Mouse (Mus musculus) cerebellum, adult 2 months (tissue): ENCODE results near the gene Pcgf2. TPM values are rescaled to one million over a fixed set of nuclear protein-coding genes. Genes with fewer than 3 reads are reported as not detected.
A peak's percentile ranks its signal among the peaks of the same experiment; 100 is the strongest.

ENCODE experiments used
- DNase-seq, 2 experiments: peaks; one replicate each; pipeline ENCODE4 v3.0.0; 2021
- H3K27ac ChIP-seq: fragments of 200-500 bp; 2 replicates; pipeline ENCODE4 v1.5.1; 2012; ENCODE audit warnings: low read length, control low read depth, inconsistent platforms; ENCODE audit not compliant: insufficient read depth
- H3K27me3 ChIP-seq: fragments of 200-500 bp; 2 replicates; pipeline ENCODE4 v1.6.1; 2012; ENCODE audit warnings: inconsistent platforms, mild to moderate bottlenecking, low read length, moderate library complexity; ENCODE audit not compliant: control insufficient read depth, insufficient read depth
- H3K4me1 ChIP-seq: fragments of 200-500 bp; 2 replicates; pipeline ENCODE4 v1.6.1; 2011; ENCODE audit warnings: low read length; ENCODE audit not compliant: control insufficient read depth, insufficient read depth
- H3K4me3 ChIP-seq: fragments of 200-500 bp; replicated peaks from 2 replicates; pipeline ENCODE3; 2011; ENCODE audit warnings: mild to moderate bottlenecking, low read depth, low read length, control low read depth; ENCODE audit not compliant: insufficient read depth
- CTCF ChIP-seq: fragments of 200-500 bp; IDR thresholded peaks from 2 replicates; pipeline ENCODE4 v1.5.1; 2011; ENCODE audit warnings: low read depth, mild to moderate bottlenecking, control low read depth, low read length, moderate library complexity, borderline replicate concordance; ENCODE audit not compliant: insufficient read depth
- POLR2A ChIP-seq: fragments of 200-500 bp; IDR thresholded peaks from 2 replicates; pipeline ENCODE4 v1.6.1; 2011; ENCODE audit warnings: low read length, control low read depth, borderline replicate concordance; ENCODE audit not compliant: insufficient read depth
- WGBS: fragments of 180-500 bp; shearing (Covaris S2); methylation state at CpG from one replicate; pipeline ENCODE4 v1.1.7; 2018; 5-methylcytosine and 5-hydroxymethylcytosine counted together
- polyA plus RNA-seq: library from polyadenylated mRNA; depleted of rRNA; stranded (reverse); fragments of >200 nt; gene quantifications from 2 replicates; pipeline ENCODE4 v1.2.3, GENCODE M21; 2012

Pcgf2 gene
- polyA plus RNA-seq, 1 experiment, result 54.3 TPM

GRCm38 (mm10) chr11:97669268-97669667, 31.0 kb downstream of the Pcgf2 start:
- Histone ChIP-seq H3K27me3 (no peaks in the 10 kb centered on the region), H3K4me3 (no peak overlapping the region), H3K4me1 (peaks cover 29% of the 10 kb centered on the region), H3K27ac (peak overlapping the region; percentile 4; the same call in 1 of the 2 replicates)
- no peak for DNase-seq
- WGBS, result 25% methylated on average over 15 of the region's 15 CpGs
- TF ChIP-seq POLR2A, result no peak
- no peak for TF ChIP-seq CTCF

GRCm38 (mm10) chr11:97668160-97668559, 32.1 kb downstream of the Pcgf2 start:
- no peak for TF ChIP-seq CTCF
- no peak for TF ChIP-seq POLR2A
- 63% methylated on average over 7 of the region's 7 CpGs for WGBS
- H3K27me3 ChIP-seq, result no peaks in the 10 kb centered on the region
- H3K27ac ChIP-seq, result no peak overlapping the region
- no peak for DNase-seq
- H3K4me3 ChIP-seq, result no peak overlapping the region
- H3K4me1 ChIP-seq, result peaks cover 29% of the 10 kb centered on the region

GRCm38 (mm10) chr11:97666794-97667193, 33.5 kb downstream of the Pcgf2 start:
- no peaks in the 10 kb centered on the region for H3K27me3 ChIP-seq
- peak in 1 of 2 experiments; percentile 41 for DNase-seq
- no peak for TF ChIP-seq CTCF
- TF ChIP-seq POLR2A, result no peak
- peaks cover 29% of the 10 kb centered on the region for H3K4me1 ChIP-seq
- no peak overlapping the region for H3K4me3 ChIP-seq
- WGBS, result 32% methylated on average over 15 of the region's 15 CpGs
- no peak overlapping the region; the same call in 1 of the 2 replicates for H3K27ac ChIP-seq

DNA sequence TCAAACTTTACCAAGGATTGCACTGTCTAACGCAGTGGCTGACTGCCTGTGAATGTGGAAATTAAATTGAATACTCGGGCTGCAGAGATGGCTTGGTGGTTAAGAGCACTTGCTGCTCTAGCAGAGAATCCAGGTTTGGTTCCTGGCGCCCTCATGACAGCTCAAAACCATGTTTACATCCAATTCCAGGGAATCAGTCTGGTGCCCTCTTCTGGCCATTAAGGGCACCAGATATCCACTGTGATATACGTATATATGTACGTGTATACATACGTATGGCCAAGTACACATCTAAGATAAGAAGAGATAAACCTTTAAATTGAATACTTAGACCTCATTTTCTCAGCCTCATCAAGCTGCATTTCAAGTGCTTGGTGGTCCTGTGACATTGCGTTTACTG, 34.1 kb downstream of the Pcgf2 start:
- H3K27ac ChIP-seq, result no peak overlapping the region
- H3K4me3 ChIP-seq, result no peak overlapping the region
- DNase-seq, result no peak
- no peaks in the 10 kb centered on the region for H3K27me3 ChIP-seq
- TF ChIP-seq CTCF, result no peak
- TF ChIP-seq POLR2A, result no peak
- 82% methylated on average over 7 of the region's 7 CpGs for whole genome bisulfite sequencing
- H3K4me1 ChIP-seq, result peaks cover 32% of the 10 kb centered on the region

- no peak overlapping the region for H3K4me3 ChIP-seq
- no peak overlapping the region for H3K27ac ChIP-seq
- peaks cover 32% of the 10 kb centered on the region for H3K4me1 ChIP-seq
- TF ChIP-seq POLR2A, result no peak
- no peak for TF ChIP-seq CTCF
- WGBS, result 85% methylated on average over 13 of the region's 13 CpGs
- no peak for DNase-seq
- no peaks in the 10 kb centered on the region for H3K27me3 ChIP-seq
These were observed 34.9 kb downstream of the Pcgf2 start for GRCm38 (mm10) chr11:97665431-97665830.

- TF ChIP-seq CTCF, result no peak; the same call in 1 of the 2 replicates
- no peak for TF ChIP-seq POLR2A
- no peak overlapping the region for H3K27ac ChIP-seq
- WGBS, result 25% methylated on average over 6 of the region's 6 CpGs
- no peaks in the 10 kb centered on the region for H3K27me3 ChIP-seq
- peak overlapping the region; percentile 50 for H3K4me3 ChIP-seq
- peaks cover 26% of the 10 kb centered on the region for H3K4me1 ChIP-seq
- DNase-seq, result peak in 1 of 2 experiments; percentile 36
These were observed 35.5 kb downstream of the Pcgf2 start for GRCm38 (mm10) chr11:97664771-97665240.

GRCm38 (mm10) chr11:97664339-97664665, 36.0 kb downstream of the Pcgf2 start:
- Histone ChIP-seq H3K27ac (peak overlapping the region; percentile 29), H3K27me3 (no peaks in the 10 kb centered on the region)

GRCm38 (mm10) chr11:97663528-97664338, 36.6 kb downstream of the Pcgf2 start:
- peak; percentile 60 to 65 for DNase-seq
- Histone ChIP-seq H3K4me1 (peaks cover 21% of the 10 kb centered on the region), H3K27ac (peak overlapping the region; percentile 29), H3K27me3 (no peaks in the 10 kb centered on the region), H3K4me3 (peak overlapping the region; percentile 91)
- TF ChIP-seq POLR2A, result no peak
- TF ChIP-seq CTCF, result no peak
- 1% methylated on average over 35 of the region's 57 CpGs for WGBS

More at GRCm38 (mm10) chr11:97664339-97664665, 36.0 kb downstream of the Pcgf2 start:
- DNase-seq, result peak in 1 of 2 experiments; percentile 63
- TF ChIP-seq POLR2A (no peak), CTCF (no peak)
- peaks cover 22% of the 10 kb centered on the region for H3K4me1 ChIP-seq
- WGBS, result 0% methylated on average over 8 of the region's 8 CpGs
- H3K4me3 ChIP-seq, result peak overlapping the region; percentile 91
